Mouse (Mus musculus) myocyte (in vitro differentiated cells): ENCODE measurements at regions not wholly inside any gene's neighbourhood (a gene's known extent, or its start where the extent isn't known, plus 50 kb on each side); places are given as distances from the start of the nearest gene placed in this dataset.

Source experiments
- MAX ChIP-seq: IDR thresholded peaks from one replicate; pipeline ENCODE4 v1.6.1; 2011; ENCODE audit warnings: low read depth, mild to moderate bottlenecking, control low read depth
- POLR2A ChIP-seq: IDR thresholded peaks from one replicate; pipeline ENCODE4 v1.6.1; 2011; ENCODE audit warnings: low read depth, mild to moderate bottlenecking, control low read depth, moderate library complexity; ENCODE audit not compliant: insufficient read length
- TCF12 ChIP-seq: IDR thresholded peaks from one replicate; pipeline ENCODE4 v1.6.1; 2011; ENCODE audit warnings: mild to moderate bottlenecking, control low read depth; ENCODE audit not compliant: poor library complexity, insufficient read depth, severe bottlenecking
- USF1 ChIP-seq: IDR thresholded peaks from one replicate; pipeline ENCODE4 v1.6.1; 2011; ENCODE audit warnings: low read depth, mild to moderate bottlenecking, control low read depth, moderate library complexity

DNA sequence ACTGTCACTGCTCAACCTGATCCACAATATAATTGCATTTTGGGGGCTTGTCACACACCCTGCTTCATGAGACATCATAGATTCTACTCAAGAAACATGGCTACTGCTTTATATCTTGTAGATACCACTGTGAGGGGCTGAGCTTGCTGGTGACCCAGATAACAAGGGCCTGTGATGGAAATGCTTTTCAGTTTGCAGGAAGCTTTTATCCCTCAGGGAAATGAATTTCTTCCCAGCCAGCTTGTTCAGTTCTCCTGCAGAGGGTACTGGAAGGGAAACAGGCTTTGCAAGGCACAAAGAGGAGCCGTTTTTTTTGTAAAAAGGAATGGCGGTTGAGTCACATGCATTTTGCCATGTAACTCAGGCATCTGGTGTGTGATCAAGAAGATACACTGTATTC lies 218.8 kb upstream of the Krr1 start:
- TF ChIP-seq POLR2A, result no peak
- no peak for TF ChIP-seq MAX
- TF ChIP-seq USF1, result no peak
- no peak for TF ChIP-seq TCF12
